Mouse (Mus musculus) liver, embryonic 13.5 days (tissue): Measurements from ENCODE around the gene Hoxd8. TPM values are rescaled to one million over a fixed set of nuclear protein-coding genes. Genes with fewer than 3 reads are reported as not detected.

ENCODE experiments used
- ATAC-seq: fragments of 200-750 bp; cut with Nextera tagmentation; 2 replicates; pipeline ENCODE4 v1.8.0; 2017; ENCODE audit warnings: low read depth, mild to moderate bottlenecking, moderate number of reproducible peaks, moderate library complexity
- DNase-seq: peaks from one replicate; pipeline ENCODE4 v3.0.0; 2022
- H3K27ac ChIP-seq: fragments of 300-500 bp; sonication (generic); 2 replicates; pipeline ENCODE4 v1.5.1; 2015; ENCODE audit warnings: moderate library complexity, mild to moderate bottlenecking, inconsistent platforms
- H3K27me3 ChIP-seq: fragments of 300-500 bp; sonication (generic); 2 replicates; pipeline ENCODE4 v1.6.1; 2015; ENCODE audit warnings: mild to moderate bottlenecking, inconsistent platforms
- H3K36me3 ChIP-seq: fragments of 300-500 bp; sonication (generic); 2 replicates; pipeline ENCODE4 v1.6.1; 2015; ENCODE audit warnings: mild to moderate bottlenecking, inconsistent platforms
- H3K4me1 ChIP-seq: fragments of 300-500 bp; sonication (generic); replicated peaks from 2 replicates; pipeline ENCODE4 v1.6.1; 2015; ENCODE audit warnings: inconsistent platforms
- H3K4me2 ChIP-seq: fragments of 300-500 bp; sonication (generic); 2 replicates; pipeline ENCODE4 v1.6.1; 2015; ENCODE audit warnings: inconsistent platforms, mild to moderate bottlenecking, moderate library complexity
- H3K4me3 ChIP-seq: fragments of 300-500 bp; sonication (generic); replicated peaks from 2 replicates; pipeline ENCODE4 v1.5.1; 2015; ENCODE audit warnings: mild to moderate bottlenecking, inconsistent platforms
- H3K9ac ChIP-seq: fragments of 300-500 bp; sonication (generic); 2 replicates; pipeline ENCODE4 v1.6.1; 2015; ENCODE audit warnings: mild to moderate bottlenecking, inconsistent platforms
- H3K9me3 ChIP-seq: fragments of 300-500 bp; sonication (generic); replicated peaks from 2 replicates; pipeline ENCODE4 v1.6.1; 2016; ENCODE audit warnings: inconsistent platforms
- WGBS: fragments of 180-500 bp; shearing (Covaris S2); methylation state at CpG from one replicate; pipeline ENCODE4 v1.1.7; 2015; ENCODE audit not compliant: insufficient replicate concordance; 5-methylcytosine and 5-hydroxymethylcytosine counted together
- polyA plus RNA-seq: library from polyadenylated mRNA; unstranded; fragments of >200 nt; fragmentation: Nextera tagmentation; extraction: Ambion mirVana; gene quantifications from 2 replicates; pipeline ENCODE4 v1.2.1, GENCODE M21; 2015

The Hoxd8 gene
- polyA plus RNA-seq, 1 experiment from 2014 or later = 0.10 TPM

DNA sequence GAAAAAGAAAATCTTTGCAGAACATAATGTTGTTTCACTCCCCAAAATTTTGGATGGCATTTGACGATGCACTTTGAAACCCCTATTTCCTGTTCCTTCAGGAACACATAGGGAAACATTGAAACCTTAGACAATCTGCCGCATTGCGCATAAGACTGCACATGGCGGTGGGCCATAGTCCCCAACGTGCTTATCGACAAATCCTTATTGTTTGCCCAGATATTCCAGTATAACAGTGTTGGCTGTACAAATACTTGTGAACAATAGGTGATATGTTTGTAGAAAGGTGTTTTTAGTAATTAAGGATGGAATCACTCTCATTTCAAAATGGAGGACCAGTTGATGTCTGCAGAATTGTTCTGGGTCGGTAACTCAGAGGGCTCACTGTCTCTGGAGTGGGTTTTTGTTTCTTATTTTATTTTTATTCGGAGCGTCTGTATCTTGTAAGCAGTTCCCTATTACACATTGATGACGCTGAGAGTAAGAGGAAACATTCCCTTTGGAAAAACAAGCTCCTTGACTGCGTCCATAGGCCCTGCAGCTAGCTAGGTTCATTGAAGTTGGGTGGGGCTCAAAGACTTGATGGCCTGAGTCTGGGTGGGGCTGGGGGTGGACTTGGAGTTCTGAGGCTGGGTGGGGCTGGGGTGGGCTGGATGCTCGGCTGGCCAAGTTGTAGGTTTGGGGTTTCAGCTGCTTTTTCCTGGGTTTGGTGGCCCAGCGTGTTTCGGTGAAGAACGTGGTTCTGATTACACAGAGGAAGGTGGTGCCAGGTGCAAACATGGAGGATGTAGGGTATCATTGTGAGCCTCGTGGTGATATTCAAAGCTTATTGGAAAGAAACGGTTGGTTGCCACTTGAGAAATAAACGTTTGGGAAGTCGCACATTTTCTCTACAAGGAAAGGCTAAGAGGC lies 9.1 kb downstream of the Hoxd8 start:
- H3K9me3 ChIP-seq = no peaks in the 10 kb centered on the region
- H3K9ac ChIP-seq = no peak overlapping the region
- no peak for DNase-seq
- H3K4me2 ChIP-seq = no peak overlapping the region
- 19% methylated on average over 19 of the region's 19 CpGs for WGBS
- ATAC-seq = no peak
- H3K4me3 ChIP-seq = no peak overlapping the region
- no peak overlapping the region for H3K27ac ChIP-seq
- no peaks in the 10 kb centered on the region for H3K36me3 ChIP-seq
- H3K27me3 ChIP-seq = peaks cover 97% of the 10 kb centered on the region
- no peaks in the 10 kb centered on the region for H3K4me1 ChIP-seq

DNA sequence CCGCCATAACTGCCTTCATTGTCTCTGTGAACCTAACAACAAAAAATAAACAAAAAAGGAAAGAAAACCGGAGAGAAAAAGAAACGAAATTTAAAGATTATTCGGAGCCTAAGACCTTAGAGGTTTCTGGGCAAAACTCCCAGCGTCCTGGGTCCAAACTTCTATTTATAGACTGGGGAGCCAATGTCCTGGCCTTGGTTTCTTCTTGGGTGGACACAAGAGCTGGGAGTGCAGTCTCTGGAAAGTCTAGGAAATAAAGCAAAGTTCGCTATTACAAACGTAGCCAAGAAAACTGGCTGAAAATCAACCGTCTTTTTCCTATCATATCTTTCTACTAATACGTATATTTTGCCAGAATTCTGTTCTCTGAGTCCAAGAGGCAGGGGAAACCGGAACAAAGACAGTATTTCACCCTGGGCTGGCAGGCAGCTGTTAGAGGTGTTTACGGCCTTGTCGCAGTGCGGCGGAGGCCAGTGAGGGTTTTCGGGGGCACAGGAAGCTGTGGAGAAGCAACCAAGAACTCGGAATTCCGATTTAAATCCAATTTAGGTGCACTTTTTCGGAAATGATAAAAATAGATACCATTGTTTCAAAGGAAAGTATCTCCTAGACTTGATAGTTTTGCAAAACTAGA lies 9.9 kb downstream of the Hoxd8 start:
- DNase-seq = no peak
- no peak for ATAC-seq
- Histone ChIP-seq H3K9ac (no peak overlapping the region), H3K27ac (no peak overlapping the region), H3K36me3 (no peaks in the 10 kb centered on the region), H3K4me1 (no peaks in the 10 kb centered on the region), H3K4me3 (no peak overlapping the region), H3K4me2 (no peak overlapping the region), H3K27me3 (peaks cover 97% of the 10 kb centered on the region), H3K9me3 (no peaks in the 10 kb centered on the region)
- WGBS = 11% methylated on average over 18 of the region's 18 CpGs

DNA sequence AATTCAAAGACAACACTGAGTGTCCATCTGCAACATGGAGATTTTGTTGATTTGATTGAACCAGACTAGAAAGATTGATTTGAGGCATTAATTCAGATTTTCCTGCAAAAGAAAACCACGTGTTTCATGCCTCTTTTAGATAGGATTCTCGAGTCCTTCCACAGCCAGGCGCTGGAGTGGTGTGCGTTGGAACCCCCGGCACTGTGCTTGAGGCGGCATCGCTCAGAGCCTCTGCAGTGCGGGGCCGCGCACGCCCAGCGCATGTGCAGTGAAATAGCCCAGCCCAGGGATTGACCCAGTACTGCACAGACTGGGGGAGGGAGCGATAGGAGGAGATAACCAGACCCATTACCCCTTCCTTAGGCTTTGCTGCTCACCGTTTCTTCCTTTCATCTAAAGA lies 10.5 kb downstream of the Hoxd8 start:
- Histone ChIP-seq H3K4me2 (no peak overlapping the region), H3K27ac (no peak overlapping the region), H3K9ac (no peak overlapping the region), H3K36me3 (no peaks in the 10 kb centered on the region), H3K4me3 (no peak overlapping the region), H3K9me3 (no peaks in the 10 kb centered on the region), H3K4me1 (no peaks in the 10 kb centered on the region), H3K27me3 (peaks cover 96% of the 10 kb centered on the region)
- DNase-seq = no peak
- 2% methylated on average over 14 of the region's 14 CpGs for WGBS
- no peak for ATAC-seq

DNA sequence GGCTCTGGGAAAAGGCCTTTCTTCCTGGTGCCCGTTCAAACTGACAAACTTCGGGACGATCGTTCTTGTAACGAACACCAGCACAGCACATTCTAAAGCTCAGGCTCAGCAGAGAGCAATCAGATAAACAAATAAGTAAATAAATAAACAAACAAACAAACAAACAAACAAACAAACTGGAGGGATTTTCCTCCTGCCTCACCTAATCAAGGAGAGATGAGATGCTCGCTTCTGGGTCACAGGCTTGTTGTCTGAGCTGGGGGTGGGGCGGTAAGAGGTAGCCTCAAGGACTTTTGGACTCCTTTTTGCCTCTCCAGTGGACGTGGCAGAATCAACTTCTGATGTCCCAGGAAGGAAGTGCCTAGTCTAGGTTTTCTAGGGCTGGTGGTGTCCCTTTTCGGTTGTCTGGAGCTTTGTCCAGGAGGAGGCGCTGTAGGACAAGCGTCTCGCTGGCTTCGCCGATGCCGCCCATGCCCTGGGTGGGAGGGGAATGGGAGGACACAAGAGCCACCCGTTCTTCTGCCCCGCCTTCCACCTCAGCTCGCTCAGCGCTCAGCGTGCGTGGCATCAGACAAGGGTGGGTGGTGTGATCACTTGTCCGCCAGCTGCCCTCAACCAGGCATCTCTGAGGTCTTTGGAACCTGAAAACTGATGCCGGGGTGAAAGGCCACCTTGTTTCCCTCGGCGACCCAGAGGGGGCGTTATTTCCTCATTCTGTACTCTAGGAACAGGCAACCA lies 11.3 kb downstream of the Hoxd8 start:
- DNase-seq (peak; percentile 42), ATAC-seq (no peak)
- Histone ChIP-seq H3K9ac (no peak overlapping the region), H3K4me1 (no peaks in the 10 kb centered on the region), H3K27ac (no peak overlapping the region), H3K9me3 (no peaks in the 10 kb centered on the region), H3K4me3 (no peak overlapping the region; the same call in 1 of the 2 replicates), H3K4me2 (peak overlapping the region; percentile 32; the same call in 1 of the 2 replicates), H3K27me3 (peaks cover 96% of the 10 kb centered on the region), H3K36me3 (no peaks in the 10 kb centered on the region)
- 3% methylated on average over 26 of the region's 26 CpGs for WGBS

DNA sequence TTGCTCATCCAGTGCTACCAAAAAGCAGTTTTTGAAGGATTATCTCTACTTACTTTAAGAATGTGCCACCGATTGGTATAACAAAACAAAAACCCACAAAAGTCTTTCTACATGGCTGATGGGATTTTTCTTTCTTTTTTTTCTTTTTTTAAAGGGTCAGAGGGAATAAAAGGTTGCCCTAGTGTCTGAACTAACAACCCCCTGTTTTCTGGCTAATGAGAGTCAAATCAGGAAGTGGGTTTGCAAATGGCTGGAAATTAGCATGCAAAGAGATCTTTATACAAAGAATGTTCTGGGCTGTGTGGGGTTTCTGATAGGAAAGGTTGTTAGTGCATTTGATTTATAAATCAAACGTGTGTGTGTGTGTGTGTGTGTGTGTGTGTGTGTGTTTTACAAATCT lies 16.0 kb downstream of the Hoxd8 start:
- Histone ChIP-seq H3K36me3 (no peaks in the 10 kb centered on the region), H3K27ac (no peak overlapping the region), H3K9me3 (no peaks in the 10 kb centered on the region), H3K4me2 (no peak overlapping the region), H3K4me3 (no peak overlapping the region), H3K27me3 (peaks cover 96% of the 10 kb centered on the region), H3K9ac (no peak overlapping the region), H3K4me1 (no peaks in the 10 kb centered on the region)
- DNase-seq (no peak), ATAC-seq (no peak)
- 18% methylated on average over 2 of the region's 2 CpGs for WGBS

DNA sequence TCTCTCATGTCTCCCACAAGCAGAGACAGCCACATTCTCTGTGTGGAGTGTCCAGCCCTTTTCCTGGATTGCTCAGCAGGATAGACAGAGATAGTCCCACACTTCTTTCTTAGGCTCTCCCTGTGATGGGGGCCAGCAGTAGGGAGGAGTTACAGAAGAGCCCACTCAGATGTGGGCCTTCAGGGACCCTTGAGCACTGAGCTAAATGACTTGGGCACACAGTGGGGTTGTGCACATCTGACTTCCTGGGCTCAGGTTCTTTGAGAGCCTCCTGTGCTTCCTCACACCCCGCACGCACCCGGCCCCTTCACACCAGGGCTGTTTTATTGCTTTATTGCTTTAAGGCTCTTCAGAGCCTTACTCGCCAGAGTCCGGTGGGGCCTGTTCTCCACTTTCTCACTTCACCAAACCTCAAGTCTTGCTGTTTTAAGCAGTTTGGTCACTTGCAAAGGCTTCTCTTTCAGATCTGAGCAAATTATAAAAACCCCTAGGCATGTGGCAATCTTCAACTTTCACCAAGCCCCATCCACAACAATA lies 16.6 kb downstream of the Hoxd8 start:
- H3K36me3 ChIP-seq = no peaks in the 10 kb centered on the region
- no peak overlapping the region for H3K4me2 ChIP-seq
- H3K27me3 ChIP-seq = peaks cover 96% of the 10 kb centered on the region
- ATAC-seq (no peak), DNase-seq (no peak)
- H3K27ac ChIP-seq = no peak overlapping the region
- H3K9ac ChIP-seq = no peak overlapping the region
- 31% methylated on average over 5 of the region's 5 CpGs for WGBS
- no peak overlapping the region for H3K4me3 ChIP-seq
- H3K9me3 ChIP-seq = no peaks in the 10 kb centered on the region
- no peaks in the 10 kb centered on the region for H3K4me1 ChIP-seq

DNA sequence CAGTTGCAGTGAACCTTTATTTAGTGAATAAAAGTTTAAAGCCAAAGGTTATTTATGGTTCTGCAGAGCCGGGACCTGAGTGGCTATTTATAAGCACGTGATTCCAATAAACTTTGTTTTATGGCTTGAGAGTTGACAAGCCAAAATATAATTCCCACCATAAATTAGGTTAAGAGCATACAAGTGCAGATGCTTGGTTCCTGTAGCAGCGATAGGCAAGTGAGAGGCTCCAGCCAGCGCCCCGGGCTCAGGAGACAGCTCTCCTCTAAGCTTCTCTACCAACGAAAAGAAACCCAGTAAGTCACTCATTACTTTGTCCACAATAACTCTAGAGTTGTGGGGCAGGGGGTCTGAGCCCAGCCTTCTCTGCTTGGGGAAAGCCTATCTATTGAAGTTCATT lies 17.5 kb downstream of the Hoxd8 start:
- peaks cover 96% of the 10 kb centered on the region for H3K27me3 ChIP-seq
- DNase-seq (no peak), ATAC-seq (no peak)
- WGBS = 23% methylated on average over 6 of the region's 6 CpGs
- H3K4me1 ChIP-seq = no peaks in the 10 kb centered on the region
- H3K4me3 ChIP-seq = no peak overlapping the region
- no peaks in the 10 kb centered on the region for H3K36me3 ChIP-seq
- no peak overlapping the region for H3K4me2 ChIP-seq
- H3K27ac ChIP-seq = no peak overlapping the region
- H3K9me3 ChIP-seq = no peaks in the 10 kb centered on the region
- no peak overlapping the region for H3K9ac ChIP-seq

DNA sequence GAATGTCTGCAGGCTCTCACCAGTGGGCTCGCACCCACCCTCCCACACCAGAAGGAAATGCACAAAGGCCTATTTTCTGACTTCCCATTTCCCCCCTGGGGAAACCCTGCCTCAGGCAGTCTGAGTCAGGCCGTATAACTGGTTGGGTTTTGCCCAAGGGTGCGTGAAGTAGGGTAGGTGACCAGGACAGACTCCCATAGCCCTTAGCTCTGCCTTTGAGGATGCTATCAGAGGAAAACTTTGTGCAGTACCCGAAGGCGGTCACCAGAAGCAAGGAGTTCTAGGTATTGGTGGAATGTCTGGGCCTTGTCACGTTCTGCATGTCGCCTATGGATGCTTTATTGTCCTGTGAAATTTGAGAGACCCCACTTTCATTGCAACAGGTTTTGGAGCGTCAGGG lies 18.5 kb downstream of the Hoxd8 start:
- no peak for DNase-seq
- Histone ChIP-seq H3K36me3 (no peaks in the 10 kb centered on the region), H3K27me3 (peaks cover 96% of the 10 kb centered on the region), H3K9ac (no peak overlapping the region), H3K27ac (no peak overlapping the region), H3K4me2 (no peak overlapping the region), H3K4me3 (no peak overlapping the region), H3K4me1 (no peaks in the 10 kb centered on the region), H3K9me3 (no peaks in the 10 kb centered on the region)
- ATAC-seq = no peak
- WGBS = 15% methylated on average over 8 of the region's 8 CpGs

DNA sequence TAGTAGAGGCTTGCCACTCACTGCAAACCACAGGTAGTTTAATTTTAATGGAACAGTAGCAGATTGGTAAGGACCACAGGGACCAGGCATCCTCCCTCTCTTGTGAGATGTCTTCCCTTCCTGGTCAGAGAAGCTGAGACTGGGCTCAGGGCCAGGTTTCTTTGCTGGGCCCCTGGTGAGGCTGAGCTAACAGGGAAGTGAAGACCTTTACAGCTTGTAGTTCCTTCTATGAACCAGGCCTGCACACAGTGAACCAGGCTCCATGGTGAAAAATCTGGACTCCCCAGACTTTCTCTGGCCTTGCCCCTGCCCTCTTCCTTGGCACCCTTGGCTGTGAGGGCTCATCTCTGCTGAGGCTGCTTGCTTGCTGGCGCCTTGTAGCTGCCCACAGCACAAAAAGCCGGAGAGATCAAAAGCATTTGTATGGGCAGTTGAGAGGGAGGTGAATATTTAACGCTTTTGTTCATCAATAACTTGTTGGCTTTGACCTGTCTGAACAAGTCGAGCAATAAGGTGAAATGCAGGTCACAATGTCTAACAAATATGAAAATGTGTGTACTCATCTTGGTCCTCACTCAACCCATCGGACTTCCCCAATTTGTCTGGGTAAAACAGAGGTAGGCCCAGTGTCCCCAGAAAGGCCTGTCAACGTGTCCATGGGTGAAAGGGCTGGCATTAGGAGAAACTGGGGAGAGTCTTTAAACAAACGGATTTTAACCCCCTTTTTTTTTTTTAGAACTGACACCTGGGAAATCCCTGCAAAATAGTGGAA lies 20.0 kb downstream of the Hoxd8 start:
- Histone ChIP-seq H3K27me3 (peaks cover 99% of the 10 kb centered on the region), H3K4me1 (no peaks in the 10 kb centered on the region), H3K36me3 (no peaks in the 10 kb centered on the region), H3K4me2 (no peak overlapping the region), H3K9ac (no peak overlapping the region), H3K27ac (no peak overlapping the region), H3K4me3 (no peak overlapping the region), H3K9me3 (no peaks in the 10 kb centered on the region)
- WGBS = 33% methylated on average over 7 of the region's 7 CpGs
- DNase-seq = no peak
- no peak for ATAC-seq

DNA sequence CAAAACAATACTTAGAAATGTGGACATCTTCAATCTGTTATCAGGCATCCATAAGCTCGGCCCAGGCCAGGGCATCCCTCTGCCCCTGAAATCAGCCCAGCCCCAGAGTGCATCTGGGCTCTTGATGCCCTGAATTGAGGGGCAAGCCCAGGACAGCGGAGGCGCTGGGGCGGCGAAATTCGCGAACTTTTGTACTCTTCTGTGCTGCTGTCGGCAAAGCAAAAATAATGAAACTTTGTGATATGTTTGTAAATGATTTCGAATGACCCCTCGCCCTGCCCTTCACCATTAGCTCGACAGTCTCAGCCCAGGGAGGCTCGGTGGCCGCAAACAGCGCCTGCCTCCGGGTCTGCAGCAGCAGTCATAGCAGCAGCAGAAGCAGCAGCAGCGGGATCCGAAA lies 20.8 kb downstream of the Hoxd8 start:
- no peaks in the 10 kb centered on the region for H3K4me1 ChIP-seq
- WGBS = 30% methylated on average over 17 of the region's 17 CpGs
- no peak overlapping the region for H3K9ac ChIP-seq
- H3K27ac ChIP-seq = no peak overlapping the region
- peaks cover 97% of the 10 kb centered on the region for H3K27me3 ChIP-seq
- H3K4me3 ChIP-seq = no peak overlapping the region
- no peaks in the 10 kb centered on the region for H3K9me3 ChIP-seq
- no peak for ATAC-seq
- DNase-seq = no peak
- no peaks in the 10 kb centered on the region for H3K36me3 ChIP-seq
- H3K4me2 ChIP-seq = no peak overlapping the region
